Mouse (Mus musculus): ENCODE data around the gene Mob3b. TPM values are rescaled to one million over a fixed set of nuclear protein-coding genes. Genes with fewer than 3 reads are reported as not detected.
A peak's percentile ranks its signal among the peaks of the same experiment; 100 is the strongest.
"Not testable (repeated sequence)": the region's sequence is repeated elsewhere in the genome, so short reads cannot be mapped to it uniquely, and the experiment has no call there.

The Mob3b gene
- total RNA-seq, 2 experiments from 2014 or later: 0.28 to 0.86 TPM

GRCm38 (mm10) chr4:34947181-34947580, 210.1 kb downstream of the Mob3b start:
- intact Hi-C loops (cut with DNase I): no loop called here
- Histone ChIP-seq H3K27ac (no peak overlapping the region), H3K4me3 (no peak overlapping the region)
- TF ChIP-seq CTCF (IDR thresholded peaks at IDR 0.05): no peak
- DNase-seq: no peak

- intact Hi-C loops (cut with DNase I): no loop called here
- H3K27ac ChIP-seq: no peak overlapping the region
- no peak for TF ChIP-seq CTCF (IDR thresholded peaks at IDR 0.05)
- no peak overlapping the region for H3K4me3 ChIP-seq
- no peak for DNase-seq
Measured at GRCm38 (mm10) chr4:34941046-34941445, 216.2 kb downstream of the Mob3b start.

- H3K4me3 ChIP-seq; intact Hi-C loops (cut with DNase I); DNase-seq; H3K27ac ChIP-seq: not testable (repeated sequence)
Measured at GRCm38 (mm10) chr4:34928386-34928785, 228.9 kb downstream of the Mob3b start.

GRCm38 (mm10) chr4:34922177-34922870, 235.0 kb downstream of the Mob3b start:
- DNase-seq: peak; percentile 29
- intact Hi-C loops (cut with DNase I): loop anchor here (5.0 kb wide), 3 partner anchors 145 to 235 kb away; partner anchors contain the start of genes Slc35a1 and Smim8
- Histone ChIP-seq H3K27ac (no peak overlapping the region), H3K4me3 (no peak overlapping the region)
- TF ChIP-seq CTCF (IDR thresholded peaks at IDR 0.05): peak; percentile 79

GRCm38 (mm10) chr4:34917400-34917799, 239.9 kb downstream of the Mob3b start:
- no peak for DNase-seq
- no peak for TF ChIP-seq CTCF (IDR thresholded peaks at IDR 0.05)
- Histone ChIP-seq H3K4me3 (no peak overlapping the region), H3K27ac (no peak overlapping the region)
- intact Hi-C loops (cut with DNase I): no loop called here

GRCm38 (mm10) chr4:34912171-34912570, 245.1 kb downstream of the Mob3b start:
- Histone ChIP-seq H3K27ac (no peak overlapping the region), H3K4me3 (no peak overlapping the region)
- TF ChIP-seq CTCF (IDR thresholded peaks at IDR 0.05): no peak
- DNase-seq: no peak
- intact Hi-C loops (cut with DNase I): no loop called here

GRCm38 (mm10) chr4:34911401-34911800, 245.9 kb downstream of the Mob3b start:
- Histone ChIP-seq H3K4me3 (no peak overlapping the region), H3K27ac (no peak overlapping the region)
- DNase-seq: no peak
- intact Hi-C loops (cut with DNase I): no loop called here
- no peak for TF ChIP-seq CTCF (IDR thresholded peaks at IDR 0.05)

GRCm38 (mm10) chr4:34908127-34908526, 249.2 kb downstream of the Mob3b start:
- no peak overlapping the region for H3K4me3 ChIP-seq

GRCm38 (mm10) chr4:34907026-34907425, 250.3 kb downstream of the Mob3b start:
- no peak for TF ChIP-seq CTCF (IDR thresholded peaks at IDR 0.05)
- intact Hi-C loops (cut with DNase I): no loop called here
- Histone ChIP-seq H3K4me3 (no peak overlapping the region), H3K27ac (no peak overlapping the region)
- DNase-seq: no peak

More at GRCm38 (mm10) chr4:34908127-34908526, 249.2 kb downstream of the Mob3b start:
- TF ChIP-seq CTCF (IDR thresholded peaks at IDR 0.05): no peak
- no peak for DNase-seq
- no peak overlapping the region for H3K27ac ChIP-seq
- intact Hi-C loops (cut with DNase I): no loop called here

GRCm38 (mm10) chr4:34906151-34906550, 251.1 kb downstream of the Mob3b start:
- no peak for TF ChIP-seq CTCF (IDR thresholded peaks at IDR 0.05)

GRCm38 (mm10) chr4:34905396-34905795, 251.9 kb downstream of the Mob3b start:
- peak; percentile 48 for TF ChIP-seq CTCF (IDR thresholded peaks at IDR 0.05)
- no peak overlapping the region for H3K4me3 ChIP-seq
- no peak overlapping the region for H3K27ac ChIP-seq
- intact Hi-C loops (cut with DNase I): no loop called here
- no peak for DNase-seq

More at GRCm38 (mm10) chr4:34906151-34906550, 251.1 kb downstream of the Mob3b start:
- intact Hi-C loops (cut with DNase I): no loop called here
- Histone ChIP-seq H3K4me3 (no peak overlapping the region), H3K27ac (no peak overlapping the region)
- DNase-seq: no peak

- DNase-seq; H3K4me3 ChIP-seq; intact Hi-C loops (cut with DNase I); H3K27ac ChIP-seq: not testable (repeated sequence)
Measured at GRCm38 (mm10) chr4:34901582-34901981, 255.7 kb downstream of the Mob3b start.

GRCm38 (mm10) chr4:34901166-34901565, 256.1 kb downstream of the Mob3b start:
- Histone ChIP-seq H3K4me3 (no peak overlapping the region), H3K27ac (no peak overlapping the region)
- TF ChIP-seq CTCF (IDR thresholded peaks at IDR 0.05): no peak
- intact Hi-C loops (cut with DNase I): no loop called here
- DNase-seq: no peak

- no peak overlapping the region for H3K27ac ChIP-seq
- DNase-seq: no peak
- H3K4me3 ChIP-seq: no peak overlapping the region
- TF ChIP-seq CTCF (IDR thresholded peaks at IDR 0.05): no peak
- intact Hi-C loops (cut with DNase I): no loop called here
Measured at GRCm38 (mm10) chr4:34900155-34900554, 257.1 kb downstream of the Mob3b start.

Measured in gastrocnemius, adult 2 months (tissue).